Mouse (Mus musculus) G1E (cell line): Measurements from ENCODE around the gene Adora2a.

ENCODE experiments used
- CTCF ChIP-seq: IDR thresholded peaks from 2 replicates; pipeline ENCODE4 v1.5.1; 2012; ENCODE audit warnings: low read depth, low read length, inconsistent platforms, mixed read lengths
- GATA1 ChIP-seq: IDR thresholded peaks from 2 replicates; pipeline ENCODE4 v1.6.1; 2012; ENCODE audit warnings: borderline replicate concordance, low read length, inconsistent platforms, mixed read lengths

GRCm38 (mm10) chr10:75316908-75317761, 458 bp downstream of the Adora2a start:
- TF ChIP-seq CTCF (no peak), GATA1 (no peak)
